Mouse (Mus musculus): ENCODE data around the gene Parp14.
A peak's percentile ranks its signal among the peaks of the same experiment; 100 is the strongest.

Parp14 gene

GRCm38 (mm10) chr16:35869656-35870055 lies 1.7 kb downstream of the Parp14 start:
- no peak for DNase-seq (ENCODE audit: low read depth)

GRCm38 (mm10) chr16:35869126-35869525 lies 2.2 kb downstream of the Parp14 start:
- peak; percentile 10 for DNase-seq (ENCODE audit: low read depth)

- DNase-seq (ENCODE audit: low read depth) = no peak
These were observed 3.6 kb downstream of the Parp14 start for GRCm38 (mm10) chr16:35867726-35868125.

- no peak for DNase-seq (ENCODE audit: low read depth)
These were observed 9.3 kb downstream of the Parp14 start for GRCm38 (mm10) chr16:35862057-35862456.

GRCm38 (mm10) chr16:35860236-35860635 lies 11.1 kb downstream of the Parp14 start:
- DNase-seq (ENCODE audit: low read depth) = no peak

GRCm38 (mm10) chr16:35856766-35857165 lies 14.6 kb downstream of the Parp14 start:
- no peak for DNase-seq (ENCODE audit: low read depth)

- no peak for DNase-seq (ENCODE audit: low read depth)
These were observed 15.5 kb downstream of the Parp14 start for GRCm38 (mm10) chr16:35855846-35856245.

- DNase-seq (ENCODE audit: low read depth) = no peak
These were observed 24.2 kb downstream of the Parp14 start for GRCm38 (mm10) chr16:35847138-35847537.

- peak; percentile 20 for DNase-seq (ENCODE audit: low read depth)
These were observed 31.7 kb downstream of the Parp14 start for GRCm38 (mm10) chr16:35839680-35840079.

GRCm38 (mm10) chr16:35834653-35835052 lies 36.7 kb downstream of the Parp14 start:
- no peak for DNase-seq (ENCODE audit: low read depth)

- DNase-seq (ENCODE audit: low read depth) = no peak
These were observed 38.4 kb downstream of the Parp14 start for GRCm38 (mm10) chr16:35832926-35833325.

- no peak for DNase-seq (ENCODE audit: low read depth)
These were observed 41.3 kb downstream of the Parp14 start for GRCm38 (mm10) chr16:35829999-35830398.

- peak; percentile 35 for DNase-seq (ENCODE audit: low read depth)
These were observed 53.9 kb downstream of the Parp14 start for GRCm38 (mm10) chr16:35817255-35818089.

GRCm38 (mm10) chr16:35813119-35813518 lies 58.2 kb downstream of the Parp14 start:
- no peak for DNase-seq (ENCODE audit: low read depth)

GRCm38 (mm10) chr16:35808838-35809237 lies 62.5 kb downstream of the Parp14 start:
- DNase-seq (ENCODE audit: low read depth) = no peak

- DNase-seq (ENCODE audit: low read depth) = no peak
These were observed 63.7 kb downstream of the Parp14 start for GRCm38 (mm10) chr16:35807663-35807992.

- DNase-seq (ENCODE audit: low read depth) = no peak
These were observed 64.2 kb downstream of the Parp14 start for GRCm38 (mm10) chr16:35806973-35807662.

- no peak for DNase-seq (ENCODE audit: low read depth)
These were observed 67.6 kb downstream of the Parp14 start for GRCm38 (mm10) chr16:35803723-35804122.

- DNase-seq (ENCODE audit: low read depth) = no peak
These were observed 69.2 kb downstream of the Parp14 start for GRCm38 (mm10) chr16:35802163-35802562.

GRCm38 (mm10) chr16:35791962-35792521 lies 79.3 kb downstream of the Parp14 start:
- DNase-seq (ENCODE audit: low read depth) = no peak

- DNase-seq (ENCODE audit: low read depth) = no peak
These were observed 83.0 kb downstream of the Parp14 start for GRCm38 (mm10) chr16:35788330-35788729.

GRCm38 (mm10) chr16:35787568-35788189 lies 83.7 kb downstream of the Parp14 start:
- no peak for DNase-seq (ENCODE audit: low read depth)

GRCm38 (mm10) chr16:35787163-35787562 lies 84.2 kb downstream of the Parp14 start:
- DNase-seq (ENCODE audit: low read depth) = no peak
